Mouse (Mus musculus) myocyte (in vitro differentiated cells): ENCODE measurements around the gene Ube2l3. TPM values are rescaled to one million over a fixed set of nuclear protein-coding genes. Genes with fewer than 3 reads are reported as not detected.

Source experiments
- H3K27me3 ChIP-seq: one replicate; pipeline ENCODE4 v1.6.1; 2011; ENCODE audit not compliant: control insufficient read depth, insufficient read depth, insufficient read length
- H3K36me3 ChIP-seq: one replicate; pipeline ENCODE4 v1.6.1; 2011; ENCODE audit not compliant: control insufficient read depth, insufficient read depth
- H3K4me2 ChIP-seq: one replicate; pipeline ENCODE4 v1.6.1; 2011; ENCODE audit warnings: low read depth, control low read depth
- H3K4me3 ChIP-seq: one replicate; pipeline ENCODE4 v1.5.1; 2011; ENCODE audit warnings: mild to moderate bottlenecking, control low read depth, moderate library complexity
- H3K79me2 ChIP-seq: one replicate; pipeline ENCODE4 v1.6.1; 2011; ENCODE audit not compliant: control insufficient read depth, insufficient read depth
- H3ac ChIP-seq: one replicate; pipeline ENCODE4 v1.6.1; 2011; ENCODE audit not compliant: control insufficient read depth, insufficient read length
- E2F4 ChIP-seq: IDR thresholded peaks from one replicate; pipeline ENCODE4 v1.6.1; 2011; ENCODE audit warnings: mild to moderate bottlenecking, control low read depth, moderate library complexity; ENCODE audit not compliant: insufficient read depth
- MAX ChIP-seq: IDR thresholded peaks from one replicate; pipeline ENCODE4 v1.6.1; 2011; ENCODE audit warnings: low read depth, mild to moderate bottlenecking, control low read depth
- MYOD1 ChIP-seq, 3 experiments: IDR thresholded peaks; one replicate each; pipeline ENCODE4 v1.6.1; 2011; ENCODE audit warnings: control low read depth in 2 of 3, low read depth in 2 of 3, mild to moderate bottlenecking in 2 of 3, moderate library complexity in 1 of 3; ENCODE audit not compliant: insufficient read length in 2 of 3, control insufficient read depth in 1 of 3
- MYOG ChIP-seq, 3 experiments: IDR thresholded peaks; one replicate each; pipeline ENCODE4 v1.6.1; 2011; ENCODE audit warnings: control low read depth in 2 of 3, low read depth in 2 of 3, mild to moderate bottlenecking in 2 of 3; ENCODE audit not compliant: insufficient read length in 2 of 3, control insufficient read depth in 1 of 3, insufficient read depth in 1 of 3
- POLR2A ChIP-seq: IDR thresholded peaks from one replicate; pipeline ENCODE4 v1.6.1; 2011; ENCODE audit warnings: low read depth, mild to moderate bottlenecking, control low read depth, moderate library complexity; ENCODE audit not compliant: insufficient read length
- POLR2AphosphoS2 ChIP-seq: IDR thresholded peaks from one replicate; pipeline ENCODE4 v1.6.1; 2011; ENCODE audit warnings: low read depth, control low read depth; ENCODE audit not compliant: insufficient read length
- REST ChIP-seq: IDR thresholded peaks from one replicate; pipeline ENCODE4 v1.6.1; 2011; ENCODE audit warnings: mild to moderate bottlenecking, control low read depth, moderate library complexity; ENCODE audit not compliant: insufficient read depth, insufficient read length
- SRF ChIP-seq: IDR thresholded peaks from one replicate; pipeline ENCODE4 v1.6.1; 2011; ENCODE audit warnings: low read depth; ENCODE audit not compliant: control insufficient read depth, insufficient read length
- TCF12 ChIP-seq: IDR thresholded peaks from one replicate; pipeline ENCODE4 v1.6.1; 2011; ENCODE audit warnings: mild to moderate bottlenecking, control low read depth; ENCODE audit not compliant: poor library complexity, insufficient read depth, severe bottlenecking
- TCF3 ChIP-seq: IDR thresholded peaks from one replicate; pipeline ENCODE4 v1.6.1; 2011; ENCODE audit warnings: low read depth, control low read depth; ENCODE audit not compliant: insufficient read length
- USF1 ChIP-seq: IDR thresholded peaks from one replicate; pipeline ENCODE4 v1.6.1; 2011; ENCODE audit warnings: low read depth, mild to moderate bottlenecking, control low read depth, moderate library complexity
- polyA plus RNA-seq: library from polyadenylated mRNA; unstranded; fragments of >200 nt; fragmentation: generic; extraction: Trizol; gene quantifications from one replicate; pipeline ENCODE4 v1.2.1, GENCODE M21; 2012; ENCODE audit warnings: missing spikeins

Ube2l3 gene
- polyA plus RNA-seq, 1 experiment = 124 TPM

DNA sequence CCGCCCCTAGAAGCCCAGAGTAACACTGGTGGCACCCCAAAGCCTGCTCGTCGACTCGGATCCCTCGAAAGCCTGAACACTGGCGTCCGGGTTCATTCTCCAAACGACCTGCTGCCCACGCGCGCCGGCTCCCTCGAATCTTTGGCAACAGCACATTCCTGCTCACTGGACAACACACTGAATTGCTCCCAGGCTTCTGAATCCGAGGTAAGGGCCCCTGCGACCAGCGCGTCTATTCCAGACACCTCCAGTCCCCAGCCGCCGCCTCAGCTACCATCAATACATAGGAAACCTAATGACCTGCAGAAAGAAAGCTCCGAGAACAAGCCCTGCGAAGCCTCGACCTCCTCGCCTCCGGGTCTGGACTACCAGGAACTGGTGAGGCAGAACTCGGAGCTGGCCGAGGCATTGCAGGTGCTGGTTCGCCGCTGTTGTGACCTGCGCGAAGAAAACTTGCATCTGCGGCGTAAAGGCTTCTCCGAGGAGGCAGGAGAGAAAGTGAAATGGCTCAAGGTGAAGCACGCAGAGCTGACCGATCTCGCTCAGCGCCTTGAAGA lies 7.0 kb upstream of the Ube2l3 start:
- TF ChIP-seq MYOG (IDR thresholded peaks at IDR 0.05; ENCODE audit: control insufficient read depth in 1 of 3, insufficient read depth in 1 of 3, insufficient read length in 2 of 3, low read depth in 2 of 3) (no peak), TCF12 (no peak), SRF (no peak)
- H3K4me3 ChIP-seq = peak overlapping the region; percentile 23

DNA sequence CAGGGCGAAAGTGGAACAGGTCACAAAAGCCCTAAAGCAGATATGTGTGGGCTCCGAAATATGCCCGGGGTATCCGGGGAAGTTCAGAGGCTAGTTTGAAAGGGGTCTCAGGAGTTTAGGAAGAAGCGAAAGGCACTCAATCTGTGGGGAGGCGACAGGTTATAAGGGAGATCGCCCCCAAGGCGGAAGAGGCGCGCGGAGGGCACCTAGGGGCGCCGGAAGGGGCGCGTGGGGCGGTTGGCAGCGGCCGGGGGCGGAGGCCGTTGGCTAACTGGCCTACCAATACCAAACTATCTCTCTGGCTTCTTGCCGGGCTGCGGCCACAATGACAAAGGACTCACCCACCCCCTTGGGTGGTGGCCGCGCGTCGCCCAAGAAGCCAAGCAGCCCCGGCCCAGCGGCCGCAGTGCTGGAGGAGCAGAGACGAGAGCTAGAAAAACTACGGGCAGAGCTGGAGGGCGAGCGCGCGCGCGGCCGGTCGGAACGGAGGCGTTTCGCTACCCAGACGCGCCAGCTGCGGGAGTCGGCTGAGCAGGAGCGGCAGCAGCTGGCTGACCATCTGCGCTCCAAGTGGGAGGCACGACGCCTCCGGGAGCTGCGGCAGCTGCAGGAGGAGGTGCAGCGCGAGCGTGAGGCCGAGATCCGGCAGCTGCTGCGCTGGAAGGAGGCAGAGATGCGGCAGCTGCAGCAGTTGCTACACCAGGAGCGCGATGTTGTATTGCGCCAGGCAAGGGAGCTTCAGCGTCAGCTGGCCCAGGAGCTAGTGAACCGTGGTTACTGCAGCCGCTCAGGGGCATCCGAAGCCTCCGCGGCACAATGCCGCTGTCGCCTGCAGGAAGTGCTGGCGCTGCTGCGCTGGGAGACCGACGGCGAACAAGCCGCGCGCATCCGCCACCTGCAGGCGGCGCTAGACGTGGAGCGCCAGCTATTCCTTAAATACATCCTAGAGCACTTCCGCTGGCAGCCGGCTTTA lies 6.2 kb upstream of the Ube2l3 start, which contains the start of gene Rimbp3:
Gene Rimbp3 (plus strand): TSS at position 215 of the 973 bp plus-strand sequence.
- peak within 1 kb of the TSS; percentile 1 for H3ac ChIP-seq
- H3K4me2 ChIP-seq = peak within 1 kb of the TSS; percentile 98
- H3K27me3 ChIP-seq = no peaks in the 10 kb centered on the region
- peak within 1 kb of the TSS; percentile 23 for H3K4me3 ChIP-seq
- no peaks in the 10 kb centered on the region for H3K79me2 ChIP-seq
- H3K36me3 ChIP-seq = no peaks in the 10 kb centered on the region
- TF ChIP-seq MYOD1 (IDR thresholded peaks at IDR 0.05; ENCODE audit: control insufficient read depth in 1 of 3, insufficient read length in 2 of 3, low read depth in 2 of 3) (peak in 2 of 3 experiments; percentile 94 to 99), TCF12 (peak; percentile 90), SRF (peak; percentile 24), POLR2A (no peak), E2F4 (no peak), POLR2AphosphoS2 (no peak), TCF3 (peak; percentile 100), MYOG (IDR thresholded peaks at IDR 0.05; ENCODE audit: control insufficient read depth in 1 of 3, insufficient read depth in 1 of 3, insufficient read length in 2 of 3, low read depth in 2 of 3) (peak; percentile 93 to 100 (median 98))

More for the DNA sequence above, 7.0 kb upstream of the Ube2l3 start:
- Histone ChIP-seq H3K4me2 (peak overlapping the region; percentile 98), H3K27me3 (no peaks in the 10 kb centered on the region), H3ac (peak overlapping the region; percentile 1), H3K36me3 (no peaks in the 10 kb centered on the region), H3K79me2 (no peaks in the 10 kb centered on the region)

DNA sequence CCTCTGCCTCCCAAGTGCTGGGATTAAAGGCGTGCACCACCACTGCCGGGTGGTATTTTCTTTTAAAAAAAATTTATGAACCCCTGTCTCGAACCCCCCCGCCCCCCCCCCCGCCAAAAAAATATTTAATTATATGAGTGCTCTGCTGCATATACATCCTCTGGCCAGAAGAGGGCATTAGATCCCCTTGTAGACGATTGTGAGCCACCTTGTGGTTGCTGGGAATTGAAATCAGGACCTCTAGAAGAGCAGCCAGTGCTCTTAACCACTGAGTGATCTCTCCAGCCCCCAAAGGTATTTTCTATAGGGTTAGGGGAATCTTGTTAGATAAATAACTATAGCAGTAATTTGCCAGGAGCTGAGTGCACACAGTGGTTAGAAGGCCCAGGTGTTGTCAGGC lies 2.5 kb upstream of the Ube2l3 start:
- H3K4me2 ChIP-seq = no peak overlapping the region
- TF ChIP-seq TCF12 = no peak
- H3K79me2 ChIP-seq = peaks cover 11% of the 10 kb centered on the region
- H3K36me3 ChIP-seq = no peaks in the 10 kb centered on the region
- no peaks in the 10 kb centered on the region for H3K27me3 ChIP-seq
- H3K4me3 ChIP-seq = no peak overlapping the region
- H3ac ChIP-seq = no peak overlapping the region

DNA sequence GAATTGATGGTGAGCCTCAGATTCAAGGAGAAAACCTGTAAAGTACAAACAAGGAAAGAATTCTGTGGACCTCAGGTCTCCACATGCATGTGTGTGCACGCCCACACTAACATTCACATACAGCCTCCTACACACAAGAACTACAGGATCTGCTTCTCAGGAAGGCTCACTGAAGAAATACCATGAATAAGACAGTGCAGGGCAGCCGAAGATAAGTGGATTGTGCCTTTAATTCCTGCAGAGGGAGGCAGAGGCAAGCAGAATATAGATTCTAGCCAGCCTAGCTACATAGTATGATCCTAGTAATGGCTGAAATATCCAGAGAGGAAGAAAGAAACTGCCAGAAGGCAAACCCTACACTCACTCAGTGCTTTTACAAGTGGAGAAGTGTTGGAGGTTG lies 472 bp downstream of the Ube2l3 start:
- Histone ChIP-seq H3ac (no peak overlapping the region), H3K27me3 (no peaks in the 10 kb centered on the region), H3K79me2 (peaks cover 41% of the 10 kb centered on the region), H3K4me2 (no peak overlapping the region), H3K4me3 (peak overlapping the region; percentile 85), H3K36me3 (no peaks in the 10 kb centered on the region)
- TF ChIP-seq MAX (no peak), REST (no peak), USF1 (no peak), POLR2A (no peak), TCF12 (no peak)

DNA sequence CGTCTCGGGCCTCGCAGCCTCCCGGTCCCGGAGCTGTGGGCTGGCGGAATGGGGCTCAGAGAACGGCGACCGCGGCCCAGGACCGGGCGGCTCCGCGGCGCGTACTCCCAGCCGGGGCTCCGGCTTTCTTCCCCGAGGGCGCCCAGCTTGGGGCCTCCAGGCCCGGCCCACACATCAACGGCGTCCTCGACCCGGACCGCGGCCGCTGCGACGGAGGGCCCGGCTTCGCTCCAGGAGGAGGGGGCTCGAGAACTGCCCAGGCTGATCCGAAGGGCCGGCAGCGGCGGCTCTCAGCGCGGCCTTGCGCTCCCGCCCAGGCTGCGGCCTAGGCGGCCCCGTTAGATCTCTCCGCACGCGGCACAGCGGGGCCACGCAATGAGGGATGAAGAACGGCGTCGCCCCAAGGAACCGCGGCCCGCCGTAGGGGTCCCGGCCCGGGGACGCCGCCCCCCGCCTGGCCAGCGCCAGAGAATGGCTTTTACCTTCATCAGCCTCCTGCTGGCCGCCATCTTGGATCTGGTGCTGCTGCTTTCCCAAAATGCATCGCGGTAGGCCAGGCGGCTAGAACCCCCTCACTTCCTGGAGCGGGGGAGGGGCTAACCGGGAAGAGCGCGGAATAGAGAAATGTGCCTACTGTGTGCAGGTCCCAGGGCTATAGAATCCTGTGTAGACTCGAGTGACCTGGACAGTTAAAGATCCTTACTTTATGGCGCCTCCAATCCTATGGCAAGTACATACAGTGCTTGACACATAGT lies 1.3 kb downstream of the Ube2l3 start:
- H3K79me2 ChIP-seq = peaks cover 49% of the 10 kb centered on the region
- H3K4me2 ChIP-seq = peak overlapping the region; percentile 94
- H3K4me3 ChIP-seq = peak overlapping the region; percentile 85
- no peaks in the 10 kb centered on the region for H3K27me3 ChIP-seq
- TF ChIP-seq POLR2A (peak; percentile 68), E2F4 (peak; percentile 15), POLR2AphosphoS2 (peak; percentile 70), MAX (no peak)
- H3K36me3 ChIP-seq = no peaks in the 10 kb centered on the region
- peak overlapping the region; percentile 83 for H3ac ChIP-seq
